Mouse (Mus musculus) heart, embryonic 12.5 days (tissue): ENCODE data around the gene Spint5. TPM values are rescaled to one million over a fixed set of nuclear protein-coding genes. Genes with fewer than 3 reads are reported as not detected.

Source experiments
- ATAC-seq: fragments of 200-750 bp; cut with Nextera tagmentation; 2 replicates; pipeline ENCODE4 v1.8.0; 2017; ENCODE audit warnings: moderate TSS enrichment, moderate library complexity; ENCODE audit not compliant: insufficient number of reproducible peaks, low FRiP score
- H3K27ac ChIP-seq: fragments of 300-500 bp; sonication (generic); 2 replicates; pipeline ENCODE4 v1.5.1; 2016; ENCODE audit warnings: mild to moderate bottlenecking, moderate library complexity; ENCODE audit not compliant: poor library complexity, severe bottlenecking
- H3K27me3 ChIP-seq: fragments of 300-500 bp; sonication (generic); replicated peaks from 2 replicates; pipeline ENCODE4 v1.6.1; 2016; ENCODE audit warnings: mild to moderate bottlenecking, moderate library complexity
- H3K36me3 ChIP-seq: fragments of 300-500 bp; sonication (generic); 2 replicates; pipeline ENCODE4 v1.6.1; 2016; ENCODE audit warnings: mild to moderate bottlenecking, moderate library complexity
- H3K4me1 ChIP-seq: fragments of 300-500 bp; sonication (generic); replicated peaks from 2 replicates; pipeline ENCODE4 v1.6.1; 2016; ENCODE audit warnings: mild to moderate bottlenecking
- H3K4me2 ChIP-seq: fragments of 300-500 bp; sonication (generic); 2 replicates; pipeline ENCODE4 v1.6.1; 2016; ENCODE audit warnings: mild to moderate bottlenecking, moderate library complexity
- H3K4me3 ChIP-seq: fragments of 300-500 bp; sonication (generic); 2 replicates; pipeline ENCODE4 v1.5.1; 2016; ENCODE audit warnings: mild to moderate bottlenecking
- H3K9ac ChIP-seq: fragments of 300-500 bp; sonication (generic); 2 replicates; pipeline ENCODE4 v1.6.1; 2016; ENCODE audit warnings: mild to moderate bottlenecking, moderate library complexity
- H3K9me3 ChIP-seq: fragments of 300-500 bp; sonication (generic); replicated peaks from 2 replicates; pipeline ENCODE4 v1.6.1; 2016; ENCODE audit warnings: mild to moderate bottlenecking, moderate library complexity
- WGBS: fragments of 180-500 bp; shearing (Covaris S2); methylation state at CpG from one replicate; pipeline ENCODE4 v1.1.7; 2016; 5-methylcytosine and 5-hydroxymethylcytosine counted together
- polyA plus RNA-seq: library from polyadenylated mRNA; unstranded; fragments of >200 nt; fragmentation: Nextera tagmentation; extraction: Ambion mirVana; gene quantifications from 2 replicates; pipeline ENCODE4 v1.2.1, GENCODE M21; 2016

Gene Spint5
- polyA plus RNA-seq, 1 experiment from 2014 or later = not detected

GRCm38 (mm10) chr2:164758692-164759091, 43.6 kb downstream of the Spint5 start:
- Histone ChIP-seq H3K9ac (no peak overlapping the region), H3K9me3 (no peaks in the 10 kb centered on the region), H3K36me3 (peaks cover 99% of the 10 kb centered on the region), H3K4me3 (no peak overlapping the region), H3K4me2 (no peak overlapping the region), H3K27me3 (no peaks in the 10 kb centered on the region), H3K4me1 (peaks cover 38% of the 10 kb centered on the region), H3K27ac (no peak overlapping the region)
- WGBS = 53% methylated on average over 1 of the region's 1 CpGs
- ATAC-seq = peak; percentile 72

GRCm38 (mm10) chr2:164760059-164760833, 45.1 kb downstream of the Spint5 start:
- Histone ChIP-seq H3K9me3 (no peaks in the 10 kb centered on the region), H3K4me2 (no peak overlapping the region), H3K27ac (peak overlapping the region; percentile 36; the same call in 1 of the 2 replicates), H3K27me3 (no peaks in the 10 kb centered on the region), H3K9ac (no peak overlapping the region), H3K36me3 (peaks cover 93% of the 10 kb centered on the region), H3K4me1 (peaks cover 25% of the 10 kb centered on the region), H3K4me3 (no peak overlapping the region)
- ATAC-seq = no peak
- WGBS = 78% methylated on average over 4 of the region's 4 CpGs

- WGBS = 80% methylated on average over 2 of the region's 2 CpGs
- H3K4me3 ChIP-seq = no peak overlapping the region
- peaks cover 18% of the 10 kb centered on the region; the same call in 1 of the 2 replicates for H3K4me1 ChIP-seq
- ATAC-seq = peak; percentile 75
- H3K36me3 ChIP-seq = peaks cover 93% of the 10 kb centered on the region
- no peak overlapping the region for H3K9ac ChIP-seq
- H3K27me3 ChIP-seq = no peaks in the 10 kb centered on the region
- no peaks in the 10 kb centered on the region for H3K9me3 ChIP-seq
- H3K4me2 ChIP-seq = no peak overlapping the region
- H3K27ac ChIP-seq = no peak overlapping the region
Measured at GRCm38 (mm10) chr2:164761502-164761901, 46.4 kb downstream of the Spint5 start.

- Histone ChIP-seq H3K4me3 (no peak overlapping the region), H3K9me3 (no peaks in the 10 kb centered on the region), H3K27ac (no peak overlapping the region), H3K4me1 (peaks cover 18% of the 10 kb centered on the region; the same call in 1 of the 2 replicates), H3K4me2 (no peak overlapping the region), H3K36me3 (peaks cover 93% of the 10 kb centered on the region), H3K9ac (no peak overlapping the region), H3K27me3 (no peaks in the 10 kb centered on the region)
- no peak for ATAC-seq
- 91% methylated on average over 4 of the region's 4 CpGs for WGBS
Measured at GRCm38 (mm10) chr2:164761971-164762370, 46.9 kb downstream of the Spint5 start.

GRCm38 (mm10) chr2:164762593-164762992, 47.5 kb downstream of the Spint5 start:
- WGBS = 82% methylated on average over 7 of the region's 7 CpGs
- Histone ChIP-seq H3K4me2 (no peak overlapping the region), H3K9ac (no peak overlapping the region), H3K27ac (no peak overlapping the region), H3K36me3 (peaks cover 93% of the 10 kb centered on the region), H3K4me3 (no peak overlapping the region), H3K9me3 (no peaks in the 10 kb centered on the region), H3K4me1 (peaks cover 18% of the 10 kb centered on the region; the same call in 1 of the 2 replicates), H3K27me3 (no peaks in the 10 kb centered on the region)
- no peak for ATAC-seq

- ATAC-seq = no peak
- 75% methylated on average over 3 of the region's 3 CpGs for WGBS
- peaks cover 70% of the 10 kb centered on the region for H3K36me3 ChIP-seq
- H3K27ac ChIP-seq = 0 out of 2 replicates have a peak overlapping the region, but pooled peaks have one; percentile 8
- H3K4me2 ChIP-seq = no peak overlapping the region
- no peak overlapping the region for H3K9ac ChIP-seq
- no peaks in the 10 kb centered on the region for H3K27me3 ChIP-seq
- peaks cover 26% of the 10 kb centered on the region for H3K4me1 ChIP-seq
- no peak overlapping the region for H3K4me3 ChIP-seq
- H3K9me3 ChIP-seq = no peaks in the 10 kb centered on the region
Measured at GRCm38 (mm10) chr2:164765841-164766240, 50.7 kb downstream of the Spint5 start.

Other genes with a start within 250 kb of the Spint5 start
- gene Trp53tg5, start 241.6 kb upstream of the Spint5 start, polyA plus RNA-seq = 0.19 TPM in 1 of 2 replicates, not detected in the other
- 7.3 and 11.3 TPM in 2 replicates for gene Dbndd2, start 229.2 kb upstream of the Spint5 start, polyA plus RNA-seq
- 53.4 and 54.3 TPM in 2 replicates for gene Pigt, start 217.8 kb upstream of the Spint5 start, polyA plus RNA-seq
- 3.1 and 3.3 TPM in 2 replicates for gene Wfdc2, start 152.9 kb upstream of the Spint5 start, polyA plus RNA-seq
- not detected in 2 replicates for gene Spint3, start 141.8 kb upstream of the Spint5 start, polyA plus RNA-seq
- 0.29 and 0.32 TPM in 2 replicates for gene Wfdc6a, start 129.9 kb upstream of the Spint5 start, polyA plus RNA-seq
- not detected in 2 replicates for gene Eppin, start 121.7 kb upstream of the Spint5 start, polyA plus RNA-seq
- gene Wfdc6b, start 101.8 kb upstream of the Spint5 start, polyA plus RNA-seq = not detected in 2 replicates
- not detected in 2 replicates for gene Wfdc8, start 101.7 kb upstream of the Spint5 start, polyA plus RNA-seq
- not detected in 2 replicates for gene Wfdc16, start 76.5 kb upstream of the Spint5 start, polyA plus RNA-seq
- not detected in 2 replicates for gene Wfdc10, start 59.3 kb upstream of the Spint5 start, polyA plus RNA-seq
- not detected in 2 replicates for gene Wfdc9, start 58.7 kb upstream of the Spint5 start, polyA plus RNA-seq
- gene Wfdc11, start 41.2 kb upstream of the Spint5 start, polyA plus RNA-seq = not detected in 2 replicates
- gene Wfdc13, start 30.2 kb upstream of the Spint5 start, polyA plus RNA-seq = not detected in 2 replicates
- gene Spint4, start 16.8 kb upstream of the Spint5 start, polyA plus RNA-seq = 0.35 TPM in 1 of 2 replicates, not detected in the other
- gene Wfdc3, start 30.6 kb downstream of the Spint5 start, polyA plus RNA-seq = 0.32 and 0.71 TPM in 2 replicates
- gene Dnttip1, start 30.7 kb downstream of the Spint5 start, polyA plus RNA-seq = 62.9 and 71.0 TPM in 2 replicates
- gene Ube2c, start 54.6 kb downstream of the Spint5 start, polyA plus RNA-seq = 455 and 459 TPM in 2 replicates
- gene Tnnc2, start 64.7 kb downstream of the Spint5 start, polyA plus RNA-seq = 0.36 and 1.6 TPM in 2 replicates
- gene Snx21, start 70.5 kb downstream of the Spint5 start, polyA plus RNA-seq = 30.8 and 31.7 TPM in 2 replicates
- gene Acot8, start 89.6 kb downstream of the Spint5 start, polyA plus RNA-seq = 14.9 and 16.1 TPM in 2 replicates
- 5.4 and 6.7 TPM in 2 replicates for gene Zswim3, start 89.8 kb downstream of the Spint5 start, polyA plus RNA-seq
- 9.8 and 10.1 TPM in 2 replicates for gene Zswim1, start 107.4 kb downstream of the Spint5 start, polyA plus RNA-seq
- gene Spata25, start 113.2 kb downstream of the Spint5 start, polyA plus RNA-seq = not detected in 2 replicates
- 169 and 175 TPM in 2 replicates for gene Ctsa, start 117.6 kb downstream of the Spint5 start, polyA plus RNA-seq
- 45.0 and 45.5 TPM in 2 replicates for gene Neurl2, start 118.2 kb downstream of the Spint5 start, polyA plus RNA-seq
- 9.7 and 9.9 TPM in 2 replicates for gene Pltp, start 142.4 kb downstream of the Spint5 start, polyA plus RNA-seq
- 52.1 and 53.1 TPM in 2 replicates for gene Pcif1, start 164.0 kb downstream of the Spint5 start, polyA plus RNA-seq
- 11.4 and 12.2 TPM in 2 replicates for gene Zfp335, start 196.5 kb downstream of the Spint5 start, polyA plus RNA-seq
- 0.42 TPM in 2 replicates for gene Mmp9, start 225.5 kb downstream of the Spint5 start, polyA plus RNA-seq
- gene Slc12a5, start 245.5 kb downstream of the Spint5 start, polyA plus RNA-seq = 0.82 and 1.3 TPM in 2 replicates